Mouse (Mus musculus) midbrain, postnatal 0 days (tissue): Measurements from ENCODE around the gene Ahctf1. TPM values are rescaled to one million over a fixed set of nuclear protein-coding genes. Genes with fewer than 3 reads are reported as not detected.

Source experiments
- ATAC-seq: fragments of 200-750 bp; cut with Nextera tagmentation; 2 replicates; pipeline ENCODE4 v1.8.0; 2017; ENCODE audit warnings: moderate number of reproducible peaks, mild to moderate bottlenecking, moderate TSS enrichment, moderate library complexity; ENCODE audit not compliant: low FRiP score
- DNase-seq: peaks from one replicate; pipeline ENCODE4 v3.0.0-alpha.2; 2015; ENCODE audit warnings: low spot score
- H3K27ac ChIP-seq: fragments of 300-500 bp; sonication (generic); 2 replicates; pipeline ENCODE4 v1.5.1; 2014; ENCODE audit warnings: low read depth, mild to moderate bottlenecking, low read length, mixed read lengths
- H3K27me3 ChIP-seq: fragments of 300-500 bp; sonication (generic); 2 replicates; pipeline ENCODE4 v1.6.1; 2014; ENCODE audit warnings: low read length, control low read depth, mixed read lengths; ENCODE audit not compliant: insufficient read depth
- H3K36me3 ChIP-seq: fragments of 300-500 bp; sonication (generic); 2 replicates; pipeline ENCODE4 v1.6.1; 2014; ENCODE audit warnings: low read length, control low read depth, mixed read lengths; ENCODE audit not compliant: insufficient read depth
- H3K4me1 ChIP-seq: fragments of 300-500 bp; sonication (generic); 2 replicates; pipeline ENCODE4 v1.6.1; 2014; ENCODE audit warnings: mild to moderate bottlenecking, control low read depth, antibody characterized with exemption, low read length, mixed read lengths; ENCODE audit not compliant: insufficient read depth
- H3K4me2 ChIP-seq: fragments of 300-500 bp; sonication (generic); 2 replicates; pipeline ENCODE4 v1.6.1; 2014; ENCODE audit warnings: low read depth, mild to moderate bottlenecking, low read length, mixed read lengths; ENCODE audit not compliant: poor library complexity, severe bottlenecking
- H3K4me3 ChIP-seq: fragments of 300-500 bp; sonication (generic); 2 replicates; pipeline ENCODE4 v1.5.1; 2014; ENCODE audit warnings: low read depth, mild to moderate bottlenecking, low read length, moderate library complexity
- H3K9ac ChIP-seq: fragments of 300-500 bp; sonication (generic); replicated peaks from 2 replicates; pipeline ENCODE4 v1.6.1; 2014; ENCODE audit warnings: mild to moderate bottlenecking, low read length, moderate library complexity, mixed read lengths; ENCODE audit not compliant: poor library complexity, severe bottlenecking
- H3K9me3 ChIP-seq: fragments of 300-500 bp; sonication (generic); 2 replicates; pipeline ENCODE4 v1.6.1; 2016; ENCODE audit warnings: low read length, control low read depth
- CTCF ChIP-seq: IDR thresholded peaks from 2 replicates; pipeline ENCODE4 v1.5.1; 2016; ENCODE audit warnings: antibody characterized with exemption, mild to moderate bottlenecking
- WGBS: fragments of 180-500 bp; shearing (Covaris S2); extraction: QIAGEN DNeasy Blood & Tissue Kit; methylation state at CpG from one replicate; pipeline ENCODE4 v1.1.7; 2014; 5-methylcytosine and 5-hydroxymethylcytosine counted together
- polyA plus RNA-seq: library from polyadenylated mRNA; unstranded; fragments of >200 nt; fragmentation: Nextera tagmentation; extraction: Ambion mirVana; gene quantifications from 2 replicates; pipeline ENCODE4 v1.2.1, GENCODE M21; 2015
- total RNA-seq: library from RNA; depleted of rRNA; stranded (reverse); fragments of >200 nt; gene quantifications from 2 replicates; pipeline ENCODE4 v1.2.3, GENCODE M21; 2014

Gene Ahctf1
- total and polyA plus RNA-seq, 2 experiments from 2014 or later: 9.3 to 20.7 TPM

DNA sequence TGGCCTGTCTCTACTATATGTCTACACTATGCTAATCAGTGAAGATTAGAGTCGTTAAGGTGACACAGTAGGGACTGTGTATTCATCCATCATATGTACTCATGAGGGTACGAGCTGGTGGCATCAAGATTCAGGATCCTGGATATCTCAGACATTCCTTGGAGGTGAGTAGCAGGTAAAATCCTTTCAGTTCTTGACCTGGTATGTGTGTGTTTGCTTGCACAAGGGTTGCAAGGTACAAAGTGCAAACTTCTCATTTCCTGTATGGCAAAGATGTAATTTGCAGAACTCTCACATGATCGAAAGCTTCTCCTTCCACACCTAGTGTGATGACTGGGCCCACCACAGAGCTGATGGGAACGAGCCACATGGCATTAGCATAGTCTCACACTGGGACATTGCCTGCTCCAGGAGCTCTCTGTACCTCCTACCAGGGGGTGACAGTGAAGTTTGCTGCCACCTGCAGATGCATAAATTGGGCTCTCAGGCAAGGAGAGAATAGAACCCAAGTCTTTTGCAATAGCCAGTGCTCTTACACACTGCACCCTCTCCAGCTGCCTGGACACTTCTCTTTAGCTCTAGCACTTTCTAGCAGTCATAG lies 59.8 kb downstream of the Ahctf1 start:
- ATAC-seq (no peak), DNase-seq (no peak)
- Histone ChIP-seq H3K27ac (no peak overlapping the region), H3K27me3 (no peaks in the 10 kb centered on the region), H3K4me2 (no peak overlapping the region), H3K4me3 (no peak overlapping the region), H3K4me1 (no peaks in the 10 kb centered on the region), H3K9me3 (no peaks in the 10 kb centered on the region), H3K9ac (no peak overlapping the region), H3K36me3 (peaks cover 15% of the 10 kb centered on the region; the same call in 1 of the 2 replicates)
- 75% methylated on average over 4 of the region's 4 CpGs for WGBS
- TF ChIP-seq CTCF: no peak

DNA sequence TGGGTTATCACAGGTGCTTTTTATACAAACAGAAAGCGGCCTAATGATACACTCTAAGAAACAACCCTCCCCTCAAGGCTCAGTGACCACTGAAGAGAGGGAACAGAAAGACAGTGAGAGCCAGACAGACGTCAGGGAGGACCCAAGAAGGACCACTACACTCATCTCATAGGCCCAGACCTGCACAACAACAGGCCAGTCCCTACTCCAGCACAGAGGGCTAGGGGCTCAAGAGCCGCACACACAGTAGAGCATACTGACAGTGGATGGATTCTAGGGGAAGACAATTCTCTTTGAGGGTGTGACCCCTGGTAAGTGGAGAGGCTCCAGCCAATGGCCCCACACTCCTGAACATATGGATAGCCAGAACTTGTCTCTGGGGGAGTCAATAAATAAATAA lies 67.0 kb downstream of the Ahctf1 start:
- no peaks in the 10 kb centered on the region for H3K4me1 ChIP-seq
- WGBS: 84% methylated on average over 3 of the region's 3 CpGs
- no peak for DNase-seq
- H3K4me2 ChIP-seq: no peak overlapping the region
- no peak overlapping the region for H3K9ac ChIP-seq
- no peak overlapping the region for H3K27ac ChIP-seq
- ATAC-seq: no peak
- H3K9me3 ChIP-seq: no peaks in the 10 kb centered on the region
- H3K27me3 ChIP-seq: no peaks in the 10 kb centered on the region
- TF ChIP-seq CTCF: no peak
- H3K4me3 ChIP-seq: no peak overlapping the region
- H3K36me3 ChIP-seq: no peaks in the 10 kb centered on the region

DNA sequence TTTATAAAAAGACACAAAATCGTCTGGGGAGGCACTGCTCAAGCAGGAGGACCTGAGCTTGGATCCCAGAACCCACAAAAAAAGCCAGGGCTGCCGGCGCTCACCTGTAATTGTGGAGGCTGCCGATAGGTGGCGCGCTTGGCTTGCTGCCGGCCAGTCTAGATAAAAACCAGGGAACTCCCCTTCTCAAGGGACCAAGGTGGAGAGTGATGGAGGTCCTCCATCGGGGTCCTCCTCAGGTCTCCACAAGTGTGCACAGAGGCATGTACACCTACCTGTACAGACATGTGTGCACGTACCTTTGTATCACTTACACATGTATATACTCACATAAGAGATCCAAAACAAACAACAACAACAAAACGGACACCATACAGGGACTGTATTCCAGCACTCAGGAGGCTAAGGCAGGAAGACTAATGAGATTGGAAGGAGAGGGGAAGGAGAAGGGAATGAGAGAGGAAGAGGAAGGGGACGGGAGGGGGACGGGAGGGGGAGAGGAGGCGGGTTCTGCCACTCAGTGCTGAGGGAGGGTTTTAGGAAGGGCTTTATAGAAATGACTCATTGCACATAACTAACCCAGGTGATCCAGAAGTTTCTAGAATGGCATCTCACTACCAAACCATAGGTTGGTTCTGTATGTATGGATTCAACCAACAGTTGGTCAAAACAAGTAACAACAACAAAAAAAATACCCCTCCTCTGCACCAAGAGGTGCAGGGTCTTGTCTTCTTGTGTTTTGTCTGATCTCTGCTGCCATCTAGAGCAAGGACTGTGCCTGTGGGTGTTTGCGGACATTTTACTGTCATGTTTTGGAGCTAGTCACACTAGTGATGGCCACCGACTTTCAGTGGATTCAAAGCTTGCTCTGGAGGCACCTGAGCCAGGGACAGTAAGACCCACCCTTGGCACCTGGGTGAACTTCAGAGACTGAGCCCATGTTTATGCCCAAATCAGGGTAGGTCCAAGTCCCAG lies 68.7 kb downstream of the Ahctf1 start:
- no peak overlapping the region for H3K9ac ChIP-seq
- H3K4me3 ChIP-seq: no peak overlapping the region
- no peak for ATAC-seq
- peak; percentile 71 for TF ChIP-seq CTCF
- H3K27me3 ChIP-seq: no peaks in the 10 kb centered on the region
- no peak overlapping the region for H3K27ac ChIP-seq
- H3K36me3 ChIP-seq: no peaks in the 10 kb centered on the region
- no peaks in the 10 kb centered on the region for H3K9me3 ChIP-seq
- peak; percentile 41 for DNase-seq
- WGBS: 34% methylated on average over 15 of the region's 15 CpGs
- no peaks in the 10 kb centered on the region for H3K4me1 ChIP-seq
- H3K4me2 ChIP-seq: no peak overlapping the region

DNA sequence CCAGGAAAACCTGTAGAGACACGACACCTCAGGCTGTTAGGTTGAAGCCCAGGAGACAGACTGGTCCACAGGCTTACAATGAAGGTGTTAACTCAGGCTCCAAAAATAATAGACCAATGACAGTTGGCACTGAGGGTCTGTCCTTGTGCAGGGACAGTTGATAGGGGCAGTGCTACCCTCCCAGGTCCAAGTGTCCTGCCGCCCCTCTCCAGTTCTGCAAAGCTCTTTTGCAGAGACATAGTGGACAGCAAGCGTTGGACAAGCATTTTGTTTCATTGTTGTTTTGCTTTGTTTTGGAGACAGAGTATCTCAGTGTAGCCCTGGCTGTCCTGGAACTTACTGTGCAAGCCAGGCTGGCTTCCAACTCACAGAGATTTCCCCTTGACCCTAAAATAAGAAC lies 72.1 kb downstream of the Ahctf1 start:
- WGBS: 90% methylated on average over 3 of the region's 3 CpGs
- H3K4me1 ChIP-seq: no peaks in the 10 kb centered on the region
- H3K36me3 ChIP-seq: no peaks in the 10 kb centered on the region
- no peak overlapping the region for H3K9ac ChIP-seq
- H3K4me2 ChIP-seq: no peak overlapping the region
- ATAC-seq (no peak), DNase-seq (no peak)
- H3K27me3 ChIP-seq: no peaks in the 10 kb centered on the region
- no peaks in the 10 kb centered on the region for H3K9me3 ChIP-seq
- H3K4me3 ChIP-seq: no peak overlapping the region
- no peak overlapping the region for H3K27ac ChIP-seq
- no peak for TF ChIP-seq CTCF

DNA sequence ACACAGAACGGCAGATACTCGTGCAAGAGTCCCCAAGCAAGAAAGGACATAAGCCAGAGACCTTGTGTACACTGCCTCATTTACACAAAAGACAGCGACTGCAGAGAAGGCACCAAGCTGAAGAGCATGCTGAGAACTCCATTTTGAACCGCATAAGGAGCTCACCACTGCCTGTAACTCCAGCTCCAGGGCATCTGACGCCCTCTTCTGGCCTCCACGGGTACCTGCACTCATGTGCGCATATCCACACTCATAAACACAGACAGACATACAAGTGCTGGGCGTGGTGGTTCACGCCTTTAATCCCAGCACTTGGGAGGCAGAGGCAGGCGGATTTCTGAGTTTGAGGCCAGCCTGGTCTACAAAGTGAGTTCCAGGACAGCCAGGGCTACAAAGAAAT lies 74.8 kb downstream of the Ahctf1 start:
- H3K4me2 ChIP-seq: no peak overlapping the region
- no peaks in the 10 kb centered on the region for H3K27me3 ChIP-seq
- 91% methylated on average over 10 of the region's 10 CpGs for WGBS

DNA sequence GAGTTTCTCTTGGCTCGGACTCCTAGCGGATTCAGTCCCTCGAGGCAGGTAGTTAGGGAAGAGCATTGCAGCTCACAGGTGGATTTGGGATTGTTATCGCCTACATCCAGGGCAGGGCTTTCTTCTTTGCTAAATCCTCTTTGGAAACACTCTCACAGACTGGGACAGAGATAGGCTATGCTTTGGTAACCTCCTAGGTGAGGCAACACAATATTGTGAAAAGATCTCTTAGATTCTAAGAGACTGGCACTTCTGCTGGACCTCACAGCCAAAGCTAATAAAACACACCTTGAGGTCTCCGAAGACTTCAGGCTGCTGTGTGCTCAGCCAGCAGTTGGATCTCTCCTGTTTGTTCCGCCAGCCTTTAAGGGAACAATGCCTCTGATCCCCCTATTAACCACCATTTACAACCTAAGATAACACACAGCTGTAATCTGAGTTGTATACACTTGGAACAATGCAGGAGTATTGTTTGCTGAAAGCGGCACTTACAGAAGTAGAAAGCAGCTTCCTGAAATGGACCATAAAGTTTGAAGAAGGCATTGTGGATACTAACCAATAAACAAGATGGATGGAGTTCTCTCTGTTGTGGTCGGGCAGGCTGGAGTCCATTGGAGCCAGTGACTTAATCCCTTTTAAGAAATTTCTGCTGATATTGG lies 80.5 kb downstream of the Ahctf1 start:
- no peak overlapping the region for H3K4me3 ChIP-seq
- no peak overlapping the region for H3K9ac ChIP-seq
- H3K4me2 ChIP-seq: no peak overlapping the region
- TF ChIP-seq CTCF: no peak
- H3K9me3 ChIP-seq: no peaks in the 10 kb centered on the region
- H3K27ac ChIP-seq: no peak overlapping the region
- H3K36me3 ChIP-seq: no peaks in the 10 kb centered on the region
- ATAC-seq (no peak), DNase-seq (no peak)
- H3K27me3 ChIP-seq: no peaks in the 10 kb centered on the region
- 80% methylated on average over 8 of the region's 8 CpGs for WGBS
- no peaks in the 10 kb centered on the region for H3K4me1 ChIP-seq

More for the DNA sequence above, 74.8 kb downstream of the Ahctf1 start:
- ATAC-seq (no peak), DNase-seq (no peak)
- Histone ChIP-seq H3K36me3 (no peaks in the 10 kb centered on the region), H3K9me3 (no peaks in the 10 kb centered on the region), H3K4me3 (no peak overlapping the region), H3K27ac (no peak overlapping the region), H3K9ac (no peak overlapping the region), H3K4me1 (no peaks in the 10 kb centered on the region)
- no peak for TF ChIP-seq CTCF
